Mouse (Mus musculus) spleen, adult 2 months (tissue): ENCODE measurements around the gene Bhlha15. TPM values are rescaled to one million over a fixed set of nuclear protein-coding genes. Genes with fewer than 3 reads are reported as not detected.

Experiments
- DNase-seq, 2 experiments: peaks; one replicate each; pipeline versions ENCODE4 v3.0.0 to v3.0.0-alpha.2; 2012 to 2021; ENCODE audit warnings: low spot score in 2 of 2, low read depth in 1 of 2
- H3K27ac ChIP-seq: fragments of 200-500 bp; 2 replicates; pipeline ENCODE4 v1.5.1; 2012; ENCODE audit warnings: low read length, inconsistent platforms; ENCODE audit not compliant: insufficient read depth
- H3K27me3 ChIP-seq: fragments of 200-500 bp; 2 replicates; pipeline ENCODE4 v1.6.1; 2012; ENCODE audit warnings: mild to moderate bottlenecking, moderate library complexity, low read length, inconsistent platforms; ENCODE audit not compliant: control insufficient read depth, insufficient read depth
- H3K36me3 ChIP-seq: fragments of 200-500 bp; 2 replicates; pipeline ENCODE4 v1.6.1; 2012; ENCODE audit warnings: mild to moderate bottlenecking, low read length, inconsistent platforms; ENCODE audit not compliant: control insufficient read depth, insufficient read depth
- H3K4me1 ChIP-seq: fragments of 200-500 bp; 2 replicates; pipeline ENCODE4 v1.6.1; 2011; ENCODE audit warnings: inconsistent platforms; ENCODE audit not compliant: control insufficient read depth, insufficient read depth, insufficient read length
- H3K4me3 ChIP-seq: fragments of 200-500 bp; 2 replicates; pipeline ENCODE4 v1.5.1; 2011; ENCODE audit warnings: mild to moderate bottlenecking, inconsistent platforms; ENCODE audit not compliant: insufficient read depth, insufficient read length; ENCODE audit errors: extremely low read depth
- CTCF ChIP-seq: fragments of 200-500 bp; IDR thresholded peaks from 2 replicates; pipeline ENCODE4 v1.5.1; 2011; ENCODE audit warnings: mild to moderate bottlenecking, inconsistent platforms; ENCODE audit not compliant: insufficient read depth, insufficient read length, insufficient replicate concordance; ENCODE audit errors: extremely low read depth
- POLR2A ChIP-seq: fragments of 200-500 bp; IDR thresholded peaks from 2 replicates; pipeline ENCODE4 v1.6.1; 2011; ENCODE audit warnings: low read depth, low read length, inconsistent platforms
- WGBS: fragments of 180-500 bp; shearing (Covaris S2); methylation state at CpG from one replicate; pipeline ENCODE4 v1.1.7; 2018; 5-methylcytosine and 5-hydroxymethylcytosine counted together
- polyA plus RNA-seq: library from polyadenylated mRNA; depleted of rRNA; stranded (reverse); fragments of >200 nt; gene quantifications from 2 replicates; pipeline ENCODE4 v1.2.3, GENCODE M21; 2012

The Bhlha15 gene
- polyA plus RNA-seq, 1 experiment, result 6.1 TPM

DNA sequence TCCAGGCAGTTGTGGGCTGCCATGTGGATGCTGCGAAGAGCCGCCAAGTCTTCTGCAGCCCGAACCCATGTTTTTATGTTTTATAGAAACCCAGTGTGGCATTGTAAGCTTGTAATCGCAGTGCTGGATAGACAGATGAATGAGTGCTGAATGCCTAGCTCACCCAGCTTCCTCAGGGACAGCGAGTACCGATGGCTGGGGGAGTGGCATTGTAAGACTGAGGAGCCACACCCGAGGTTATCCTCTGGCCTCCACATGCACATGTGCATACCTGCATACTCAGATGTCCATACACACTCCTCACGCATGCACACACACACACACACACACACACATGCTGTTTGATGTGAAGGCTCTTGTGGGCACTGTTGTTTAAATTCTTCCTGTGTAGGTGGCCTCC, 30.9 kb upstream of the Bhlha15 start:
- H3K36me3 ChIP-seq, result peaks cover 14% of the 10 kb centered on the region
- H3K4me3 ChIP-seq, result no peak overlapping the region
- no peaks in the 10 kb centered on the region for H3K27me3 ChIP-seq
- H3K4me1 ChIP-seq, result no peaks in the 10 kb centered on the region
- TF ChIP-seq CTCF (no peak), POLR2A (no peak)
- H3K27ac ChIP-seq, result no peak overlapping the region
- WGBS, result 92% methylated on average over 8 of the region's 8 CpGs
- no peak for DNase-seq

DNA sequence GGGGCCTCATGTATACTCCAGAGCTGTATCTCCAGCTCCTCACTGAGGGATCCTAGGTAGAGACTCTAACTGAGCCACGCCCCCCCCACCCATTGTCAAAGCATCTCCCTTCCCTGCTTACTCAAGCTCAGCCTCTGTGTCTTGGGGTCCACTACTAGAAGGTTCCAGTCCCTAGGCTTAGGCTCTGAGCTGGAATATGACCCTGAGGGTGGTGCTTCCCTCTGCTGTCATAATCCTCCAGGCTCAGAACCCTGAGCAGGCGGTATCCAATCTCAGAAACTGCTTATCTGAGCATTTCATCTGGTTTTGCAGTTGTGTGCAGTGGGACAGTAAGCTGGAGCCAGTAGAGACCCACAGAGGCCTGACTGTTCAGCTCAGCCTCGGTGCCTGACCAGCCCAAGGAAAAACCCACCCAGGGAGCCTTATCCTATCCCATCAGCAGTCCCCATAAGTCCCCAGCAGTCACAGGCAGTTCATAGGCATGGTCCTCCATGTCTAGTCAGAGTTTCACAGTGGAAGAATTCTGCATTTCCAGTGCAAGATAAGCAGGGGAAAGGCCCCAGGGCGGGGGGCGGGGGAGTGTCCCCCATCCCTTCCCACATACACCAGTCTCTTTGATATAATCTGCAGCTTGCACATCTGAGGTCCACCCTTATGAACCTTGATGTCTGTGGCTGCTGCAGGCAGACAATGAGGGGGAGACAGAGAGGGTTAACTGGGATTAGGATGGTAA, 27.8 kb upstream of the Bhlha15 start:
- Histone ChIP-seq H3K4me1 (peaks cover 6% of the 10 kb centered on the region; the same call in 1 of the 2 replicates), H3K4me3 (no peak overlapping the region), H3K27ac (no peak overlapping the region), H3K27me3 (no peaks in the 10 kb centered on the region), H3K36me3 (peaks cover 19% of the 10 kb centered on the region)
- no peak for DNase-seq
- WGBS, result 85% methylated on average over 5 of the region's 5 CpGs
- TF ChIP-seq CTCF (no peak), POLR2A (no peak)

DNA sequence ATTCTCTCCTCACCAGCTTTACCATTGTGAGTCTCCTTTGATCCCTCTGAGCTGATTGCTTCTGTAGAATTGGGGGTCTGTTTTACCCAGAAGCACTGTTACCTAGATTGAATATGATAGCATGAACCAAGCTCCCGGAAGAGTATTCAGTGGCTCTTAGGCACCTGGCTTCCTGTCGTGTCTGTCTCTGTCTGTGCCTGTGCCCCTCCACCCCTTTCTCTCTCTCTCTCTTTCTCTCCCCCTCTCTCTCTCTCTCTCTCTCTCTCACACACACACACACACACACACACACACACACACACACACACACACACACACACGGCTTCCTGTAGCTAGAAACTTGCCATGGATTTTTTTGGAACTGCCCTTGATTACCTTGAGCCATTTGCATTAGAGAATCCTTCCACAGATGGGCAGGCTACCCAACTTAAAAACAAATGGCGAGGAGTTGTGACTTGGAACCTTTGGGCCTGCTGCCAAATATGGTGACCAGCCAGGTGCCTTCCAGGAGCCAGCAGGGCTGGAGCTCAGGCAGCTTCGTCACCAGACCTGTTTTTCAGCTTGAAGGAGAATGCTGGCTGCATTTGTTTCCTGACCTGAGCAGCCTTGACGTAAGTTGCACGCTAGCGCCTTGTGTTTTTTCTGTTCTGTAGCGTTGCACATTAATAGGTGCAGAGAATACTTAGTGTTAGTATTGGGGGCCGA, 27.1 kb upstream of the Bhlha15 start:
- no peak overlapping the region for H3K27ac ChIP-seq
- TF ChIP-seq CTCF (no peak), POLR2A (no peak)
- peaks cover 16% of the 10 kb centered on the region for H3K36me3 ChIP-seq
- 88% methylated on average over 10 of the region's 10 CpGs for WGBS
- no peaks in the 10 kb centered on the region for H3K27me3 ChIP-seq
- H3K4me3 ChIP-seq, result no peak overlapping the region
- H3K4me1 ChIP-seq, result peaks cover 6% of the 10 kb centered on the region; the same call in 1 of the 2 replicates
- no peak for DNase-seq

DNA sequence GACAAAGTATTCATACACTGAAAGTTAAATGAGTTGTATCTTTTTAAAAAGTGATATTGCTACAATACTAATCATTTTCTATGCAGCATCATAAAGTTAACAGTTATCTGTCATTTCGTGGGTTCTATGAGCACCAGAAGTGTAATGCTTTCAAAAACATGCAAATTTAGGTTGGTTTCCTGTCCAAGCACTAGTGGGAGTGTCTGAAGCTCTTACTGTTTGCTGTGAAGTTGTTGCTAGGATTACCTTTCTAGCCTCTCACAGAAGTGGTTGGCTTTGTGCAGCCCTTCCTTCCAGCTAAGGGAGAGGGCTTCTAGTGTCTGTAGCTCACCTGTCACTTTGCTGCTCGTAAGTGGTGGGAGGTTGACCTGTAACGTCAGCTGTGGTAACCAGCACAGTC, 24.3 kb upstream of the Bhlha15 start:
- Histone ChIP-seq H3K27me3 (no peaks in the 10 kb centered on the region), H3K36me3 (peaks cover 22% of the 10 kb centered on the region), H3K4me3 (no peak overlapping the region), H3K27ac (no peak overlapping the region), H3K4me1 (peaks cover 6% of the 10 kb centered on the region; the same call in 1 of the 2 replicates)
- DNase-seq, result no peak
- 25% methylated on average over 3 of the region's 3 CpGs for WGBS
- TF ChIP-seq CTCF (no peak), POLR2A (no peak)

DNA sequence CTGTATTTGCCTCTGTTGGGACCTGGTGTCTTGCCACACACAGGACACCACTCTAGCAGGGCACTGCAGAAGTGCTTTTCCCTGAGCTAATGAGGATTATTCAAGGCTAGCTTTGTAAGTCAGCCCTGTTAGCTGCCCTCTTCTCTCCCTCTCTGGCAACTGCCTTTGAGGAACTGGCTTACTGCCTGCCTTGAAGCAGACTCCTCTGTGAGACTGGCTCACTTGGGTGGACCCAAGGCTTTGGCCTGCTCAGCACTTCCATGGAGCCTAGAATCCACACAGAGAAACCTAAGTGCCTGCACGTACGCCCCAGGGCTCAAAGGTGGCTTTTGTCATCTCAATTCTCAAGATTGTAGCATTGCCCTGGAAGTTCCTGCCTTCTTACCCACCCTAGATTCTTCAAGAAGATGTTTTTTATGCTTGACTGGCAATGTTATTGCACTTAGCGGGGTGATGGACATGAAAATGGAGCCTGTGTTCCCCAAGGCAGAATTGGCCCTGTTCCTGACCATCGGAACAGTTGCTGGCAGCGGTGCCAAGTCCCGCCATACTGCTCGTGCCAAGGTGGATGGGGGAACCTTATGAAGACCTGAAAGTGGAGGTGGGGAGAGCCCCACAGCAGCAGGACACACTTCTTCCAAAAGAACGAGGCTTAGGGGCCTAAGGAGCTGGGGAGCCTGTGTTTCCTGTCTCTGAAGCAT, 20.7 kb upstream of the Bhlha15 start:
- H3K27me3 ChIP-seq, result no peaks in the 10 kb centered on the region

DNA sequence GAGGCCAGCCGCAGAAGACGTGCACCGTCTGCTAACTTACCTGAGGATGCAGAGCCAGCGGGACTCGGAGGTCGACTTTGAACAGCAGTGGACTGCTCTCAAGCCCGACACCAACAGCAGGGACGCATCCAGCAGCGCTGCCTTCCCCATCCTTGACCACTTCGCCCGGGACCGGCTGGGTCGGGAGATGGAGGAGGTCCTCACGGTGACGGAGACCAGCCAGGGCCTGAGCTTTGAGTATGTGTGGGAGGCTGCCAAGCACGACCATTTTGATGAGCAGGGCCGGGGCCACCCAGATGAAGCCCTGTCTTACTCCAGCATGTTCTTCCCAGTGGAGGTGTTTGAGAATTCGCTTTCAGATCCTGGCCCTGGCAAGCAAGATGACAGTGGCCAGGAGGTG, 16.4 kb upstream of the Bhlha15 start:
- no peaks in the 10 kb centered on the region for H3K27me3 ChIP-seq
- no peaks in the 10 kb centered on the region; the same call in 1 of the 2 replicates for H3K4me1 ChIP-seq
- no peak for TF ChIP-seq CTCF
- no peak for TF ChIP-seq POLR2A
- DNase-seq, result no peak
- WGBS, result 95% methylated on average over 18 of the region's 18 CpGs
- H3K4me3 ChIP-seq, result no peak overlapping the region
- H3K36me3 ChIP-seq, result peaks cover 50% of the 10 kb centered on the region
- no peak overlapping the region for H3K27ac ChIP-seq

More for the DNA sequence above, 20.7 kb upstream of the Bhlha15 start:
- H3K4me3 ChIP-seq, result no peak overlapping the region
- H3K27ac ChIP-seq, result no peak overlapping the region
- TF ChIP-seq POLR2A (no peak), CTCF (no peak)
- no peak for DNase-seq
- WGBS, result 90% methylated on average over 8 of the region's 8 CpGs
- peaks cover 35% of the 10 kb centered on the region for H3K36me3 ChIP-seq
- H3K4me1 ChIP-seq, result peaks cover 6% of the 10 kb centered on the region; the same call in 1 of the 2 replicates

DNA sequence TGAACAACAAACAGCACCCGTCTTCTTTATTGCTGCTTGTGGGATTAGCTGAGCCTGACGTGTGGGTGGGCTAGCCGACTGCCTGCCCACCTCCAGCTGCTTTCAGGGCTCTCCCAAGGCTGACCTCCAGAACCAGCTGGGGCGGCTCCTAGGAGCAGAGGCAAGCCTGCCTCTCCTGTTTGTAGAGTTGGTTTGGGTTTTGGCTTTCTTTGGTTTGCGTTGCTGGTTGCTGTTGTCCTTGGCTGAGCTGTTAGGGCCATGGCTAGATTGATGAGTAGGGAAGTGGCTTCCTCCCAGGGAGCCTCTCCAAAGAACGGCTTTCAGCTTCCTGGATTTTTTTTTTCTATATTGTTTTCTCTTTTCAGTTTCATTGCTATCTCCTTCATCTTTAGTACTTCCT, 11.9 kb upstream of the Bhlha15 start:
- peaks cover 30% of the 10 kb centered on the region for H3K36me3 ChIP-seq
- no peak for DNase-seq
- no peak overlapping the region for H3K27ac ChIP-seq
- H3K4me1 ChIP-seq, result peaks cover 9% of the 10 kb centered on the region; the same call in 1 of the 2 replicates
- no peak overlapping the region for H3K4me3 ChIP-seq
- H3K27me3 ChIP-seq, result no peaks in the 10 kb centered on the region
- TF ChIP-seq CTCF, result no peak
- TF ChIP-seq POLR2A, result no peak
- WGBS, result 79% methylated on average over 6 of the region's 6 CpGs
